Mouse (Mus musculus) kidney, postnatal 0 days (tissue): ENCODE results near the gene Wdr18. TPM values are rescaled to one million over a fixed set of nuclear protein-coding genes. Genes with fewer than 3 reads are reported as not detected.

ENCODE experiments used
- ATAC-seq: fragments of 200-750 bp; cut with Nextera tagmentation; replicated peaks from 2 replicates; pipeline ENCODE4 v1.8.0; 2017; ENCODE audit warnings: low read depth, moderate number of reproducible peaks, moderate TSS enrichment, moderate library complexity; ENCODE audit not compliant: low FRiP score
- DNase-seq: peaks from one replicate; pipeline ENCODE4 v3.0.0-alpha.2; 2016; ENCODE audit warnings: low spot score
- H3K27ac ChIP-seq: fragments of 300-500 bp; sonication (generic); 2 replicates; pipeline ENCODE4 v1.5.1; 2014; ENCODE audit warnings: mild to moderate bottlenecking
- H3K27me3 ChIP-seq: fragments of 300-500 bp; sonication (generic); 2 replicates; pipeline ENCODE4 v1.6.1; 2014; ENCODE audit warnings: low read length, mixed read lengths; ENCODE audit not compliant: insufficient read depth
- H3K36me3 ChIP-seq: fragments of 300-500 bp; sonication (generic); 2 replicates; pipeline ENCODE4 v1.6.1; 2014; ENCODE audit warnings: low read length, mixed read lengths; ENCODE audit not compliant: insufficient read depth
- H3K4me1 ChIP-seq: fragments of 300-500 bp; sonication (generic); replicated peaks from 2 replicates; pipeline ENCODE4 v1.6.1; 2014; ENCODE audit warnings: antibody characterized with exemption, low read length, mixed read lengths; ENCODE audit not compliant: insufficient read depth
- H3K4me2 ChIP-seq: fragments of 300-500 bp; sonication (generic); 2 replicates; pipeline ENCODE4 v1.6.1; 2014; ENCODE audit warnings: mild to moderate bottlenecking, low read length, moderate library complexity, mixed read lengths
- H3K4me3 ChIP-seq: fragments of 300-500 bp; sonication (generic); replicated peaks from 2 replicates; pipeline ENCODE4 v1.5.1; 2014; ENCODE audit warnings: low read depth, low read length
- H3K9ac ChIP-seq: fragments of 300-500 bp; sonication (generic); 2 replicates; pipeline ENCODE4 v1.6.1; 2014; ENCODE audit warnings: low read depth, low read length
- H3K9me3 ChIP-seq: fragments of 300-500 bp; sonication (generic); replicated peaks from 2 replicates; pipeline ENCODE4 v1.6.1; 2016; ENCODE audit warnings: low read length, inconsistent platforms, mixed read lengths
- CTCF ChIP-seq: IDR thresholded peaks from 2 replicates; pipeline ENCODE4 v1.5.1; 2016; ENCODE audit warnings: antibody characterized with exemption, low read depth, mild to moderate bottlenecking, moderate library complexity
- WGBS: fragments of 180-500 bp; shearing (Covaris S2); extraction: QIAGEN DNeasy Blood & Tissue Kit; methylation state at CpG from one replicate; pipeline ENCODE4 v1.1.7; 2014; 5-methylcytosine and 5-hydroxymethylcytosine counted together
- polyA plus RNA-seq: library from polyadenylated mRNA; unstranded; fragments of >200 nt; fragmentation: Nextera tagmentation; extraction: Ambion mirVana; gene quantifications from 2 replicates; pipeline ENCODE4 v1.2.1, GENCODE M21; 2015

The Wdr18 gene
- polyA plus RNA-seq, 1 experiment from 2014 or later, result 78.9 TPM

GRCm38 (mm10) chr10:79916808-79917531 lies 43.0 kb upstream of the Wdr18 start, which contains the start of gene Kiss1r:
Gene Kiss1r, plus strand, starts transcription at chr10:79916971.
- H3K9me3 ChIP-seq, result no peaks in the 10 kb centered on the region
- peak within 1 kb of the TSS; percentile 90 for H3K9ac ChIP-seq
- WGBS, result 2% methylated on average over 42 of the region's 42 CpGs
- ATAC-seq (peak; percentile 76), DNase-seq (peak; percentile 91)
- H3K4me2 ChIP-seq, result peak within 1 kb of the TSS; percentile 94
- H3K4me3 ChIP-seq, result peak within 1 kb of the TSS; percentile 82
- 0 out of 2 replicates have a peak, but pooled peaks cover 3% of the 10 kb centered on the region for H3K36me3 ChIP-seq
- peaks cover 37% of the 10 kb centered on the region for H3K27me3 ChIP-seq
- peaks cover 28% of the 10 kb centered on the region for H3K4me1 ChIP-seq
- no peak for TF ChIP-seq CTCF
- peak within 1 kb of the TSS; percentile 77 for H3K27ac ChIP-seq

- Histone ChIP-seq H3K27ac (no peak overlapping the region), H3K4me2 (peak overlapping the region; percentile 94; the same call in 1 of the 2 replicates), H3K27me3 (peaks cover 43% of the 10 kb centered on the region), H3K4me3 (peak overlapping the region; percentile 82; the same call in 1 of the 2 replicates), H3K9ac (no peak overlapping the region), H3K9me3 (no peaks in the 10 kb centered on the region), H3K4me1 (peaks cover 28% of the 10 kb centered on the region), H3K36me3 (no peaks in the 10 kb centered on the region)
- ATAC-seq (no peak), DNase-seq (no peak)
- no peak for TF ChIP-seq CTCF
- WGBS, result 75% methylated on average over 5 of the region's 5 CpGs
These were observed 42.3 kb upstream of the Wdr18 start for GRCm38 (mm10) chr10:79917532-79918100.

DNA sequence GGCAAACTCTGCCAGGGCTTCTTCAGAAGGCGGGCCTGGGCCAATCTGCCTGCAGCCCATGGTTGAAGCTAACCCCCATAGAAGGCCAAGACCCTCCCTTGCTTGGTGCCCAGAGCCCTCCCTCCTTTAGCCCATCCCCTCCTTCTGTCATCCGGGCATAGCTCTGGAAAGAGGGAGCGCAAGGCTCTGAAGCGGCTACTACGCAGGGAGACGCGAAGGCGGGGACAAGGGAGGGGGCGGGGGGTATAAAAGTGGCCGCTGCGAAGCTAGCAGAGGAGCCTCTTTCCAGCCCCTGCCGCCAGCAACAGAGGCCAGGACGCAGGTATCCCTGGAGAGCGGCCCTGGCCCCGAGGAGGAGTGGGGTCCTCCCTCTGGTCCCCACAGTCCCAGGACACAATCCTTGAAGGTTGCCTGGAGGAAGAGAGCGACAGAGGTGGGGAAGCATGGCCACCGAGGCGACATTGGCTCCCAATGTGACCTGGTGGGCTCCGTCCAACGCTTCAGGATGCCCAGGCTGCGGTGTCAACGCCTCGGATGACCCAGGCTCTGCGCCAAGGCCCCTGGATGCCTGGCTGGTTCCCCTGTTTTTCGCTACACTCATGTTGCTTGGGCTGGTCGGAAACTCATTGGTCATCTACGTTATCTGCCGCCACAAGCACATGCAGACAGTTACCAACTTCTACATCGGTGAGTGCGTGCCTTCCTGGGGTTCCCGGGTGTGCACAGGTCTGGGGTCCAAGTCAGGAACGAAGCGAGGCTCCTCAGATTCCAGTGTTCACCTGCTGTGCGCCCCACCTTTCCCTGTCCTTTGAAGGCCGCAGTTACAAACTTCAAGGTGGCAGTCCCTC lies 41.5 kb upstream of the Wdr18 start:
- no peak for TF ChIP-seq CTCF
- no peak for ATAC-seq
- Histone ChIP-seq H3K4me2 (peak overlapping the region; percentile 50), H3K4me3 (peak overlapping the region; percentile 16), H3K9ac (peak overlapping the region; percentile 29; the same call in 1 of the 2 replicates), H3K27ac (no peak overlapping the region), H3K36me3 (no peaks in the 10 kb centered on the region), H3K9me3 (no peaks in the 10 kb centered on the region), H3K4me1 (peaks cover 28% of the 10 kb centered on the region), H3K27me3 (peaks cover 46% of the 10 kb centered on the region)
- WGBS, result 11% methylated on average over 35 of the region's 35 CpGs
- no peak for DNase-seq

- Histone ChIP-seq H3K9me3 (no peaks in the 10 kb centered on the region), H3K27ac (no peak overlapping the region), H3K4me2 (peak overlapping the region; percentile 50), H3K4me3 (no peak overlapping the region), H3K9ac (0 out of 2 replicates have a peak overlapping the region, but pooled peaks have one; percentile 35), H3K36me3 (no peaks in the 10 kb centered on the region), H3K4me1 (peaks cover 28% of the 10 kb centered on the region), H3K27me3 (peaks cover 46% of the 10 kb centered on the region)
- ATAC-seq (no peak), DNase-seq (no peak)
- TF ChIP-seq CTCF, result no peak
- WGBS, result 8% methylated on average over 21 of the region's 21 CpGs
These were observed 40.6 kb upstream of the Wdr18 start for GRCm38 (mm10) chr10:79919251-79919849.

DNA sequence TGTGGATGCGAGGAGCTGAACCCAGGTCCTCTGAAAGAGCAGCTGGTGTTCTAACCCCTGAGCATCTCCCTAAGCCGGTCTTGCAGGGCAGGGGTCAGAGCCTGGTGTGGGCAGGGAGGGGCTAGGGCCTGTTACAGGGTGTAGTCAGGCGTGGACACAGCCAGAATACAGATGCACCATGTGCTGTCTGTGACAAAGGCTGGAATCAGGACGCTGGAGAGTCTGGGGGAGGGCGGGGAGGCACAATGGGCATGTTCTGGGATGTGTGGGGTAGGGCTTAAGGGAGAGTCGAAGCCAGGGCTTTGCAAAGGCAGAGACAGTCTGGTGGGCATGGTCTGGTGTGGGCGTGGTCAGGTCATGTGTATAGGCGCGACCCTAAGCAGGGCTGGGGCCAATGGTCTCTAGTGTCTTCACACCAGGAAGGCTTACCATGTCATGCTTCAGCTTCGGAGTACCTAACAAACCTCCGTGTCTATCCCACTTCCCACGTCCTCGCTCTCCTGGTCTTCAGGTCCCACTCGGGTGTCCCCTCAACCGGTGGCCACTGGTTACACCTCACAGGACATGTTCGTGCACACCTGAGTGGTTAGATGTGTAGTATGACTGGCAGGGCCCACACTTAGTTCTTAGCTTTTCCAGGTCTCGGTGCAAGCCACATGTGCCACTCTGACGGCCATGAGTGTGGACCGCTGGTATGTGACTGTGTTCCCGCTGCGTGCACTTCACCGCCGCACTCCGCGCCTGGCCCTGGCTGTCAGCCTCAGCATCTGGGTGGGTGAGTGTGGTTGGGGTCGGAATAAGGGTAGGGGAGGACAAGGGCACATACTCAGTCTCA lies 39.7 kb upstream of the Wdr18 start:
- H3K36me3 ChIP-seq, result no peaks in the 10 kb centered on the region
- peak overlapping the region; percentile 26; the same call in 1 of the 2 replicates for H3K4me3 ChIP-seq
- DNase-seq (no peak), ATAC-seq (0 out of 2 replicates have a peak, but pooled peaks have one; percentile 9)
- 16% methylated on average over 26 of the region's 26 CpGs for WGBS
- H3K27me3 ChIP-seq, result peaks cover 46% of the 10 kb centered on the region
- no peak overlapping the region for H3K27ac ChIP-seq
- H3K4me1 ChIP-seq, result peaks cover 27% of the 10 kb centered on the region
- no peaks in the 10 kb centered on the region for H3K9me3 ChIP-seq
- H3K4me2 ChIP-seq, result peak overlapping the region; percentile 48
- no peak for TF ChIP-seq CTCF
- H3K9ac ChIP-seq, result no peak overlapping the region
